Mouse (Mus musculus): ENCODE results near the gene Mrps18a.

GRCm38 (mm10) chr17:46161710-46162109 lies 50.9 kb downstream of the Mrps18a start:
- TF ChIP-seq CTCF (IDR thresholded peaks at IDR 0.05) (no peak), POLR2A (IDR thresholded peaks at IDR 0.05; ENCODE audit: insufficient read depth, low read depth, low read length) (no peak)
